Mouse (Mus musculus) urinary bladder, postnatal 36 days (tissue): ENCODE data around the gene Patj.

ENCODE experiments used
- DNase-seq, 2 experiments: peaks; one replicate each; pipeline ENCODE4 v3.0.0; 2022; ENCODE audit warnings: low spot score in 2 of 2, mixed read lengths in 1 of 2

The Patj gene

GRCm38 (mm10) chr4:98653650-98654049 is 258.1 kb downstream of the Patj start:
- no peak for DNase-seq

- no peak for DNase-seq
These were observed 258.8 kb downstream of the Patj start for GRCm38 (mm10) chr4:98654419-98654821.

- DNase-seq, result no peak
These were observed 261.2 kb downstream of the Patj start for GRCm38 (mm10) chr4:98656759-98657158.

- DNase-seq, result no peak
These were observed 263.4 kb downstream of the Patj start for GRCm38 (mm10) chr4:98659032-98659431.

- no peak for DNase-seq
These were observed 264.9 kb downstream of the Patj start for GRCm38 (mm10) chr4:98660534-98660933.

- DNase-seq, result no peak
These were observed 270.3 kb downstream of the Patj start for GRCm38 (mm10) chr4:98665884-98666283.

GRCm38 (mm10) chr4:98666451-98666850 is 270.9 kb downstream of the Patj start:
- DNase-seq, result no peak

GRCm38 (mm10) chr4:98667009-98667408 is 271.4 kb downstream of the Patj start:
- no peak for DNase-seq

GRCm38 (mm10) chr4:98677506-98677905 is 281.9 kb downstream of the Patj start:
- DNase-seq, result no peak

- no peak for DNase-seq
These were observed 291.2 kb downstream of the Patj start for GRCm38 (mm10) chr4:98686678-98687267.

GRCm38 (mm10) chr4:98688116-98688515 is 292.5 kb downstream of the Patj start:
- no peak for DNase-seq

GRCm38 (mm10) chr4:98688520-98688919 is 292.9 kb downstream of the Patj start:
- no peak for DNase-seq

GRCm38 (mm10) chr4:98689988-98690387 is 294.4 kb downstream of the Patj start:
- no peak for DNase-seq

- no peak for DNase-seq
These were observed 298.0 kb downstream of the Patj start for GRCm38 (mm10) chr4:98693465-98694185.

GRCm38 (mm10) chr4:98697932-98698331 is 302.3 kb downstream of the Patj start:
- no peak for DNase-seq

GRCm38 (mm10) chr4:98698921-98699320 is 303.3 kb downstream of the Patj start:
- DNase-seq, result no peak

GRCm38 (mm10) chr4:98700156-98700555 is 304.6 kb downstream of the Patj start:
- DNase-seq, result no peak

- DNase-seq, result peak; percentile 53 to 57
These were observed 306.8 kb downstream of the Patj start for GRCm38 (mm10) chr4:98702201-98702894.

GRCm38 (mm10) chr4:98710891-98711290 is 315.3 kb downstream of the Patj start:
- DNase-seq, result no peak

- no peak for DNase-seq
These were observed 322.4 kb downstream of the Patj start for GRCm38 (mm10) chr4:98717735-98718546.

GRCm38 (mm10) chr4:98718547-98718917 is 322.9 kb downstream of the Patj start:
- DNase-seq, result no peak

- DNase-seq, result peak; percentile 34 to 48
These were observed 326.9 kb downstream of the Patj start for GRCm38 (mm10) chr4:98722454-98722853.
